Mouse (Mus musculus): ENCODE measurements around the gene Ppara. TPM values are rescaled to one million over a fixed set of nuclear protein-coding genes. Genes with fewer than 3 reads are reported as not detected.

Gene Ppara
- polyA plus RNA-seq, 1 experiment: 0.25 TPM

DNA sequence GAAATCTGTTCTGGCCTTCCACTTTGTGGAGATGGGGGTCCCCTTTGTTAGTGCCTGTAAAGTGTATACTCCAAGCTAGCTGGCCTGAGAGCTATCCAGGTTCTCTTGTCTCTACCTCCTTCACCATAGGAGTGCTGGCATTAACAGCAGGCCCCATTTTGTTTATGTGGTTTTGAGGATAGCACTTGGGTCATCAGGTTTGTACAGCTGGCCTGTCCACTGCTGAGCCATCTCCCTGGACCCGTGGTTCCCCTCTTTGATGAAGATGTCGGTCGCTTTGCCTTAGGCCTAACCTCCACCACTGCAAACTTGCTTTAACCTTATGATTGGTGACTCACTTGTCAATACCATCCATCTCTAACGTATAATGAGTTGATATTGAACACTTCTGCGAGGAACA, 13.2 kb downstream of the Ppara start:
- H3K4me3 ChIP-seq (ENCODE audit: insufficient read depth, low read length): no peak overlapping the region
- H3K27ac ChIP-seq (ENCODE audit: insufficient read depth, low read length): no peak overlapping the region
- TF ChIP-seq CTCF (IDR thresholded peaks at IDR 0.05; ENCODE audit: borderline replicate concordance, insufficient read depth, low read length): no peak
- TF ChIP-seq POLR2A (IDR thresholded peaks at IDR 0.05; ENCODE audit: low read depth, low read length): no peak
- no peaks in the 10 kb centered on the region for H3K4me1 ChIP-seq (ENCODE audit: control insufficient read depth, insufficient read depth, low read length)

DNA sequence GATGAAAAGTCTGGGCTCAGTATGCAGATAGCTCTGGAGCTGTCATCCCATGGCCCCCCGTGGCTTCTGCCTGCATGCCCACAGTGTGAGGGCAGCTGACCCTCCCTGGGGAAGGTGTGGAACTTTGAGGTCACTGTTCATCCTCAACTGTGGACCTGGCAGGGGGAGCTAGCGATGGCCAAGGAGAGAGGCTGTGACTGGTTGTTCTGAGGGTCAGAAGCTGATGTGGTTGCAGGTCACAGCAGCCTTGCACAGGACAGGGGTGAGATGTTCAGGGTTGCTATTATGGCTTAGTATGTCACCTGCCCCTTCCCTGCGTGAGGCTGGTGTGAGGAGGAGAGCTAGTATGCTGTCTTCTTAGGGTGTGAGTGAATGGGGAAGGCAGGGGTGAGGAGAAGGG, 13.7 kb downstream of the Ppara start:
- no peaks in the 10 kb centered on the region for H3K4me1 ChIP-seq (ENCODE audit: control insufficient read depth, insufficient read depth, low read length)
- H3K4me3 ChIP-seq (ENCODE audit: insufficient read depth, low read length): no peak overlapping the region
- TF ChIP-seq POLR2A (IDR thresholded peaks at IDR 0.05; ENCODE audit: low read depth, low read length): no peak
- TF ChIP-seq CTCF (IDR thresholded peaks at IDR 0.05; ENCODE audit: borderline replicate concordance, insufficient read depth, low read length): no peak
- no peak overlapping the region for H3K27ac ChIP-seq (ENCODE audit: insufficient read depth, low read length)

DNA sequence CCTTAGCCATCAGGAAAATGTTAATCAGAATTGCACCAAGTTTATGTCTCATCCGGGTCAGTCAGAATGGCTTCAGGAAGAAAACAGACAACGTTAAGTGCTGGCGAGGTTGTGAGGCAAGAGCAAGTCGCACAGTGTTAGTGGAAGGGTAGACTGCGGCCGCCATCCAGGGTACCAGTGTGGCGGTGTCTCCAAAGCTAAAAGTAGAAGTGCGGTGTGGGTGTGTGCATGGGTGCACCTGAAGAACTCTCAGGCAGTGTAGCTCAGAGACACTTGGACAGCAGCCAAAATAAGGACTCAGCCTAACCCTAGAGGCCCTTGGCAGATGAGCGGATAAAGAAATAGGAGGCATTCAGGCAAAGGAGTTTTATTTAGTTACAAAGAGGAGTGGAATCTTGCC, 14.4 kb downstream of the Ppara start:
- Histone ChIP-seq H3K4me3 (ENCODE audit: insufficient read depth, low read length) (no peak overlapping the region), H3K27ac (ENCODE audit: insufficient read depth, low read length) (no peak overlapping the region), H3K4me1 (ENCODE audit: control insufficient read depth, insufficient read depth, low read length) (no peaks in the 10 kb centered on the region)
- TF ChIP-seq CTCF (IDR thresholded peaks at IDR 0.05; ENCODE audit: borderline replicate concordance, insufficient read depth, low read length) (no peak), POLR2A (IDR thresholded peaks at IDR 0.05; ENCODE audit: low read depth, low read length) (no peak)

DNA sequence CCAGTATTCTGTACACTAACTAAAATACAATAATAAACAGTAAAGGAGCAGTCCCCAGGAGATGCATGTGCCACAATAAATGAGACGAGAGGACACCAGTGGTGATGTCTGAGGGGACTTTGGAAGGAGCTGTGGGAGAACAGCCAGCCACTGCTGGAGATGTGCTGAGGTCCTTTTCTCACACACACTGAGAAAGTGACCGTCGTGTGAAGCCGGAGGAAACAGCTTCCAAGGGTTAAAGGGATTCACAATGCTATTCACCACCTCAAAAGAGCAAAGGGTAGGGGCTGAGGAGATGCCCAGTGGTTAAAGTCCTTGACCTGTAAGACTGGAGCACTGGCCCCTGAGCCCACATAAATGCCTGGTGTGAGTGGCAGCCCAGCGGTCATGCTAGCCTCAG, 15.3 kb downstream of the Ppara start:
- Histone ChIP-seq H3K4me1 (ENCODE audit: control insufficient read depth, insufficient read depth, low read length) (no peaks in the 10 kb centered on the region), H3K27ac (ENCODE audit: insufficient read depth, low read length) (no peak overlapping the region), H3K4me3 (ENCODE audit: insufficient read depth, low read length) (no peak overlapping the region)
- no peak for TF ChIP-seq POLR2A (IDR thresholded peaks at IDR 0.05; ENCODE audit: low read depth, low read length)
- no peak for TF ChIP-seq CTCF (IDR thresholded peaks at IDR 0.05; ENCODE audit: borderline replicate concordance, insufficient read depth, low read length)

DNA sequence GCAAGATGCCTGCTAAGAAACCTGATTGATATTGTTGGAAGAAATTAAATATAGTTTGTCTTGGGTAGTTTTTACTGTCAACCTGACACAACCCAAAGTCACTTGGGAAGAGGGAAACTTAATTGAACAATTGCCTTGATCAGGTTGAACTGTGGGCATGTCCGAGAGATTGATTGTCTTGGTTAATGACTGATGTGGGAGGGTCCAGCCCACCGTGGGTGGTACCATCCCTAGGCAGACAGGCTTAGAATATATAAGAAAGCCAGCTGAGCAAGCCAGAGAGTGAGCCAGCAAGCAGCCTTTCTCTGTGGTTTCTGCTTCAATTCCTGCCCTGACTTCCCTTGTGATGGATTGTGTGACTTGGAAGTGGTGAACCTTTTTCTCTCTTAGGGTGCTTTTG, 17.9 kb downstream of the Ppara start:
- Histone ChIP-seq H3K4me1 (ENCODE audit: control insufficient read depth, insufficient read depth, low read length) (no peaks in the 10 kb centered on the region), H3K4me3 (ENCODE audit: insufficient read depth, low read length) (no peak overlapping the region), H3K27ac (ENCODE audit: insufficient read depth, low read length) (no peak overlapping the region)
- TF ChIP-seq CTCF (IDR thresholded peaks at IDR 0.05; ENCODE audit: borderline replicate concordance, insufficient read depth, low read length): no peak
- TF ChIP-seq POLR2A (IDR thresholded peaks at IDR 0.05; ENCODE audit: low read depth, low read length): no peak

DNA sequence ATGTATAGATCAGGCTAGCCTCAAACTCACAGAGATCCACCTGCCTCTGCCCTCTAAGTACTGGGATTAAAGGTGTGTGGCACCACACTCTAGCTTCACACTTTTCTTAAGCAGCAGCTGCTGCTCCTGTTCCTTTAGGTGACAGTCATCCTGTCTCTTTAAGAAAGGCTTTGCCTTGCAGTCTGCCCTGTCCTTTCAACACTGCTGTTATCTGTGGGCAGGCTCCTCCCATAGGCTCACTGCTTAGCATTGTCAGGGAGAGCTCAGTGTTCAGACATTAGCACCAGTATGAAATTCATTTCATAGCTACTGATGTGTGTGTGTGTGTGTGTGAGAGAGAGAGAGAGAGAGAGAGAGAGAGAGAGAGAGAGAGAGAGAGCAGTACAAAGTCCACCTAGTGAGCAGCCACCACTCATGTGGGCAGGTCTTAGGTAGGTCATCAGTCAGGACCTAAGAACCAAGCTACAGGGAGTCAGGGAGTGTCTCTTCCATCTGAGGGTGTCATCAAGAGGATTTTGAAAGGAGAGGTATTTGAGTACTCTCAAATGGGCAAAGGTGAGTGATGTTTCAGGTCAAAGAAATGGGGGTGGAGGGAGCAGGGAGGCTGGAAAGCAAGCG, 19.4 kb downstream of the Ppara start:
- Histone ChIP-seq H3K4me3 (ENCODE audit: insufficient read depth, low read length) (no peak overlapping the region), H3K27ac (ENCODE audit: insufficient read depth, low read length) (no peak overlapping the region), H3K4me1 (ENCODE audit: control insufficient read depth, insufficient read depth, low read length) (no peaks in the 10 kb centered on the region)
- TF ChIP-seq CTCF (IDR thresholded peaks at IDR 0.05; ENCODE audit: borderline replicate concordance, insufficient read depth, low read length): no peak
- TF ChIP-seq POLR2A (IDR thresholded peaks at IDR 0.05; ENCODE audit: low read depth, low read length): no peak

DNA sequence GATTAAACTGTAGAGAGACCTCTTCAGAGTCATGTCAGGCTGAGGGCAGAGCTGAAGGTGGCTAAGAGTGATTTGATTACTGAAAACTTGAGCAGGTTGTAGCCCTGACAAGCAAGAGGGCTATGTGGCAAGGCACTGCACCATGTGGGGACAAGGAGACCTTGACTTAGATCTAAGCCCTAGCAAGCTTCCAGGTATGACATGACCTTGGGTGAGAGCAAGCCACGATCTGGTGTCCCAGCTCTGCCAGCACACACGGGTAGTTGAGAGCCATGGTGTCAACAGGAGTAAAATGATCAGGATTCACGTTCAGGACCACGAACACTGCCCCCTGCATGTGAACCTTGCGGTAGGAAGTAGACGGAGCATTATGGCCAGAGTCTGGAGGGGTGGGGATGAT, 20.4 kb downstream of the Ppara start:
- TF ChIP-seq POLR2A (IDR thresholded peaks at IDR 0.05; ENCODE audit: low read depth, low read length): no peak
- H3K4me1 ChIP-seq (ENCODE audit: control insufficient read depth, insufficient read depth, low read length): no peaks in the 10 kb centered on the region
- H3K4me3 ChIP-seq (ENCODE audit: insufficient read depth, low read length): no peak overlapping the region
- no peak overlapping the region for H3K27ac ChIP-seq (ENCODE audit: insufficient read depth, low read length)

DNA sequence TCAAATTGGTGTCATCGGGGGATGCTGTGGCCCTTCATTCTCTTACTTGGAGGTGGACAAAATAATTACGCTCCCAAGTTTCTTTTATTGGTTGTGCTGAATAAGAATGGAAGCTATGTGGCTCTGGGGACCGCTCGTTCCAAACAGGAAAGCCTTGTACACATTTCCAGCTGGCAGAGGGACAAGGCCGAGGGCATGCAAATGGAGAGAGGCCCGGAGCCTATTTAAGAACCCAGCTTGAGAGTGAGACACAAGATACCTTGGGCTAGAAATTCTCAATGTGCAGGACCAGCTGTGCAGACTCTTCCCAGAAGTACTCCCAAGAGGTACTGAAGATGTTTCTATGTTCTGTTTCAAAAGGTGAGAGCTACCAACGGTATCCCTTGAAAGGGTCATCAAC, 21.8 kb downstream of the Ppara start:
- TF ChIP-seq CTCF (IDR thresholded peaks at IDR 0.05; ENCODE audit: borderline replicate concordance, insufficient read depth, low read length) (no peak), POLR2A (IDR thresholded peaks at IDR 0.05; ENCODE audit: low read depth, low read length) (no peak)
- no peak overlapping the region for H3K4me3 ChIP-seq (ENCODE audit: insufficient read depth, low read length)
- no peak overlapping the region for H3K27ac ChIP-seq (ENCODE audit: insufficient read depth, low read length)
- H3K4me1 ChIP-seq (ENCODE audit: control insufficient read depth, insufficient read depth, low read length): no peaks in the 10 kb centered on the region

DNA sequence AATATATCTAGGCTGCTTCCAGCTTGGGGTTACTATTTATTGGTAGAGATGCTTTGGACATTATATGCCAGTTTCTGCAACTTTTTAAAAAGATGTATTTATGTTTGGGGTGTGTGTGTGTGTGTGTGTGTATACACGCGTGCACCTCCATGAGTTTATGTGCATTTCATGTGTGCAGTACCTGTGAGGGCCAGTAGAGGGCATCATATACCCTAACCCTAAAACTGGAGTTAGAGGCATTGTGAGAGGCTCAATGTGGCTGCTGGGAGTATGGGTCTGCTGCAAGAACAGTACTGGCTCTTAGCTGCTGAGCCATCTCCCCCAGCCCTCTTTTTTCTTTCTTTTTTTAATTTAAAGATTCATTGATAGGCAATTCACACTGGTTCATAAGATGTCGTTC, 23.0 kb downstream of the Ppara start:
- H3K4me1 ChIP-seq (ENCODE audit: control insufficient read depth, insufficient read depth, low read length): no peaks in the 10 kb centered on the region
- TF ChIP-seq POLR2A (IDR thresholded peaks at IDR 0.05; ENCODE audit: low read depth, low read length): no peak
- TF ChIP-seq CTCF (IDR thresholded peaks at IDR 0.05; ENCODE audit: borderline replicate concordance, insufficient read depth, low read length): no peak
- H3K27ac ChIP-seq (ENCODE audit: insufficient read depth, low read length): no peak overlapping the region
- no peak overlapping the region for H3K4me3 ChIP-seq (ENCODE audit: insufficient read depth, low read length)

DNA sequence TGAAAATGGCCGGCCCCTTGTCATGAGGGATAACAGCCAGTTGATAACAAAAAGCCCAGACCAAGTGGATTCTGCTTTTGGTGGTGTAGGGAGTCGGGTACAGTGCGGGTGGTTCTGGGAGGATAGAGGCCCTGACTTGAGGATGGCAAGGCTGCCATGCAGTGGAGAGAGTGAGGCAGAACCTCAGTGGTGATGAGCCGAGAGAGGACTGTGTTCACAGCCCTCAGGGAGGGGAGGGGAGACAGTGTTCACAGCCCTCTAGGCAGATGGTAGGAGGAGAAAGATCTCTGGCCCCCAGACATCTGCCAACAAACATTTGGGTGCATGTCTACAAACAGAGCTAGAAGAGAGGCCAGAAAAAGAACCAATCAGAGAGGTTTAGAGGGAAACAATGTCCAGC, 28.0 kb downstream of the Ppara start:
- Histone ChIP-seq H3K4me1 (ENCODE audit: control insufficient read depth, insufficient read depth, low read length) (no peaks in the 10 kb centered on the region), H3K27ac (ENCODE audit: insufficient read depth, low read length) (no peak overlapping the region), H3K4me3 (ENCODE audit: insufficient read depth, low read length) (no peak overlapping the region)
- TF ChIP-seq CTCF (IDR thresholded peaks at IDR 0.05; ENCODE audit: borderline replicate concordance, insufficient read depth, low read length) (no peak), POLR2A (IDR thresholded peaks at IDR 0.05; ENCODE audit: low read depth, low read length) (no peak)

DNA sequence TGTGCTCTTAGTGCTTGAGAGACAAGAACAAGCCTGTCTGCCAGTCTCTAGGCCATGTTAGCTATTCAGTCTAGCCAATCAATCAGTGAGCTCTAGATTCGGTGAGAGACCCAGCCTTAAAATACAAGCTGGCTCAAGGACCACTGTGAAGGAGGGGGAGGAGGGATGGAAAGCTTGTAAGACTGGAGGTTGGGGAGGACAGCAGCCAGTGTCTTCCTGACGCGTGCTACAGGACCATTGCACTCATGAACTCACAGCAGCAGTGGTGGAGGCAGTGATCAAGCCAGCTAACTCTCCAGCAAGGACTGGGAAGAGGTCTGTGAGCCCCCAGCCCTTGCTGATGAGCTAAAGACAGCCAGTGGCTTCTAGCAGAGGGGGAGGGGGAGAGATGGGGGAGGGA, 30.2 kb downstream of the Ppara start:
- H3K4me1 ChIP-seq (ENCODE audit: control insufficient read depth, insufficient read depth, low read length): no peaks in the 10 kb centered on the region
- TF ChIP-seq CTCF (IDR thresholded peaks at IDR 0.05; ENCODE audit: borderline replicate concordance, insufficient read depth, low read length) (no peak), POLR2A (IDR thresholded peaks at IDR 0.05; ENCODE audit: low read depth, low read length) (no peak)
- no peak overlapping the region for H3K4me3 ChIP-seq (ENCODE audit: insufficient read depth, low read length)
- H3K27ac ChIP-seq (ENCODE audit: insufficient read depth, low read length): no peak overlapping the region
